Mouse (Mus musculus): Measurements from ENCODE around the gene Clns1a. TPM values are rescaled to one million over a fixed set of nuclear protein-coding genes. Genes with fewer than 3 reads are reported as not detected.

Clns1a gene
- polyA plus RNA-seq, 1 experiment from 2014 or later = 116 TPM

- WGBS = 24% methylated on average over 28 of the region's 28 CpGs
- Histone ChIP-seq H3K27ac (ENCODE audit: low read length) (no peak overlapping the region), H3K9me3 (replicated peaks; ENCODE audit: control insufficient read depth, low read length) (no peaks in the 10 kb centered on the region), H3K9ac (ENCODE audit: low read length) (peak overlapping the region; percentile 54; the same call in 1 of the 2 replicates), H3K36me3 (ENCODE audit: control insufficient read depth, insufficient read depth) (no peaks in the 10 kb centered on the region), H3K4me1 (ENCODE audit: control insufficient read depth, insufficient read depth, low read length) (peaks cover 2% of the 10 kb centered on the region; the same call in 1 of the 2 replicates), H3K27me3 (ENCODE audit: control insufficient read depth, insufficient read depth, low read length) (no peaks in the 10 kb centered on the region), H3K4me2 (ENCODE audit: low read depth, low read length) (peak overlapping the region; percentile 68), H3K4me3 (ENCODE audit: low read length) (peak overlapping the region; percentile 26)
- peak; percentile 53 for ATAC-seq (replicated peaks; ENCODE audit: extremely low read depth, insufficient read depth, low FRiP score)
These were observed 51.5 kb downstream of the Clns1a start for GRCm38 (mm10) chr7:97747787-97748497.

GRCm38 (mm10) chr7:97748527-97749206 is 52.2 kb downstream of the Clns1a start:
- Histone ChIP-seq H3K27ac (ENCODE audit: low read length) (peak overlapping the region; percentile 61), H3K9ac (ENCODE audit: low read length) (peak overlapping the region; percentile 18; the same call in 1 of the 2 replicates), H3K9me3 (replicated peaks; ENCODE audit: control insufficient read depth, low read length) (no peaks in the 10 kb centered on the region), H3K4me2 (ENCODE audit: low read depth, low read length) (peak overlapping the region; percentile 68), H3K4me1 (ENCODE audit: control insufficient read depth, insufficient read depth, low read length) (peaks cover 2% of the 10 kb centered on the region; the same call in 1 of the 2 replicates), H3K27me3 (ENCODE audit: control insufficient read depth, insufficient read depth, low read length) (no peaks in the 10 kb centered on the region), H3K4me3 (ENCODE audit: low read length) (peak overlapping the region; percentile 37), H3K36me3 (ENCODE audit: control insufficient read depth, insufficient read depth) (no peaks in the 10 kb centered on the region)
- peak; percentile 33 for ATAC-seq (replicated peaks; ENCODE audit: extremely low read depth, insufficient read depth, low FRiP score)
- 52% methylated on average over 10 of the region's 10 CpGs for WGBS

GRCm38 (mm10) chr7:97749207-97750190 is 53.1 kb downstream of the Clns1a start:
- WGBS = 38% methylated on average over 19 of the region's 19 CpGs
- Histone ChIP-seq H3K4me1 (ENCODE audit: control insufficient read depth, insufficient read depth, low read length) (peaks cover 2% of the 10 kb centered on the region; the same call in 1 of the 2 replicates), H3K4me3 (ENCODE audit: low read length) (peak overlapping the region; percentile 37), H3K36me3 (ENCODE audit: control insufficient read depth, insufficient read depth) (no peaks in the 10 kb centered on the region), H3K27ac (ENCODE audit: low read length) (peak overlapping the region; percentile 61), H3K9ac (ENCODE audit: low read length) (peak overlapping the region; percentile 18; the same call in 1 of the 2 replicates), H3K9me3 (replicated peaks; ENCODE audit: control insufficient read depth, low read length) (no peaks in the 10 kb centered on the region), H3K4me2 (ENCODE audit: low read depth, low read length) (peak overlapping the region; percentile 68), H3K27me3 (ENCODE audit: control insufficient read depth, insufficient read depth, low read length) (no peaks in the 10 kb centered on the region)
- ATAC-seq (replicated peaks; ENCODE audit: extremely low read depth, insufficient read depth, low FRiP score) = peak; percentile 16

- 64% methylated on average over 18 of the region's 18 CpGs for WGBS
These were observed 60.8 kb downstream of the Clns1a start for GRCm38 (mm10) chr7:97756967-97757881.

GRCm38 (mm10) chr7:97764591-97764990 is 68.2 kb downstream of the Clns1a start:
- H3K9me3 ChIP-seq (replicated peaks; ENCODE audit: control insufficient read depth, low read length) = no peaks in the 10 kb centered on the region
- no peak overlapping the region for H3K27ac ChIP-seq (ENCODE audit: low read length)
- H3K4me2 ChIP-seq (ENCODE audit: low read depth, low read length) = no peak overlapping the region
- 73% methylated on average over 11 of the region's 11 CpGs for WGBS
- no peaks in the 10 kb centered on the region for H3K27me3 ChIP-seq (ENCODE audit: control insufficient read depth, insufficient read depth, low read length)
- no peaks in the 10 kb centered on the region for H3K4me1 ChIP-seq (ENCODE audit: control insufficient read depth, insufficient read depth, low read length)
- H3K36me3 ChIP-seq (ENCODE audit: control insufficient read depth, insufficient read depth) = no peaks in the 10 kb centered on the region
- no peak overlapping the region for H3K9ac ChIP-seq (ENCODE audit: low read length)
- no peak overlapping the region for H3K4me3 ChIP-seq (ENCODE audit: low read length)
- no peak for ATAC-seq (replicated peaks; ENCODE audit: extremely low read depth, insufficient read depth, low FRiP score)

More at GRCm38 (mm10) chr7:97756967-97757881, 60.8 kb downstream of the Clns1a start:
- no peak overlapping the region for H3K4me3 ChIP-seq (ENCODE audit: low read length)
- no peaks in the 10 kb centered on the region for H3K36me3 ChIP-seq (ENCODE audit: control insufficient read depth, insufficient read depth)
- H3K27ac ChIP-seq (ENCODE audit: low read length) = no peak overlapping the region
- H3K9me3 ChIP-seq (replicated peaks; ENCODE audit: control insufficient read depth, low read length) = no peaks in the 10 kb centered on the region
- no peak overlapping the region for H3K4me2 ChIP-seq (ENCODE audit: low read depth, low read length)
- no peak overlapping the region for H3K9ac ChIP-seq (ENCODE audit: low read length)
- H3K27me3 ChIP-seq (ENCODE audit: control insufficient read depth, insufficient read depth, low read length) = no peaks in the 10 kb centered on the region
- H3K4me1 ChIP-seq (ENCODE audit: control insufficient read depth, insufficient read depth, low read length) = no peaks in the 10 kb centered on the region
- ATAC-seq (replicated peaks; ENCODE audit: extremely low read depth, insufficient read depth, low FRiP score) = no peak

GRCm38 (mm10) chr7:97765181-97765962 is 68.9 kb downstream of the Clns1a start:
- H3K4me1 ChIP-seq (ENCODE audit: control insufficient read depth, insufficient read depth, low read length) = no peaks in the 10 kb centered on the region
- H3K4me3 ChIP-seq (ENCODE audit: low read length) = no peak overlapping the region
- H3K9ac ChIP-seq (ENCODE audit: low read length) = no peak overlapping the region
- ATAC-seq (replicated peaks; ENCODE audit: extremely low read depth, insufficient read depth, low FRiP score) = no peak
- H3K4me2 ChIP-seq (ENCODE audit: low read depth, low read length) = no peak overlapping the region
- WGBS = 80% methylated on average over 21 of the region's 21 CpGs
- no peaks in the 10 kb centered on the region for H3K27me3 ChIP-seq (ENCODE audit: control insufficient read depth, insufficient read depth, low read length)
- H3K27ac ChIP-seq (ENCODE audit: low read length) = no peak overlapping the region
- no peaks in the 10 kb centered on the region for H3K36me3 ChIP-seq (ENCODE audit: control insufficient read depth, insufficient read depth)
- H3K9me3 ChIP-seq (replicated peaks; ENCODE audit: control insufficient read depth, low read length) = no peaks in the 10 kb centered on the region

- no peak for ATAC-seq (replicated peaks; ENCODE audit: extremely low read depth, insufficient read depth, low FRiP score)
- H3K36me3 ChIP-seq (ENCODE audit: control insufficient read depth, insufficient read depth) = no peaks in the 10 kb centered on the region
- no peaks in the 10 kb centered on the region for H3K9me3 ChIP-seq (replicated peaks; ENCODE audit: control insufficient read depth, low read length)
- no peak overlapping the region for H3K4me2 ChIP-seq (ENCODE audit: low read depth, low read length)
- H3K4me3 ChIP-seq (ENCODE audit: low read length) = no peak overlapping the region
- H3K27me3 ChIP-seq (ENCODE audit: control insufficient read depth, insufficient read depth, low read length) = no peaks in the 10 kb centered on the region
- WGBS = 76% methylated on average over 5 of the region's 5 CpGs
- no peak overlapping the region for H3K9ac ChIP-seq (ENCODE audit: low read length)
- H3K27ac ChIP-seq (ENCODE audit: low read length) = no peak overlapping the region
- H3K4me1 ChIP-seq (ENCODE audit: control insufficient read depth, insufficient read depth, low read length) = no peaks in the 10 kb centered on the region
These were observed 69.5 kb downstream of the Clns1a start for GRCm38 (mm10) chr7:97765963-97766347.
